Mouse (Mus musculus) left cerebral cortex, adult 2 months (tissue): ENCODE data around the gene Enah. TPM values are rescaled to one million over a fixed set of nuclear protein-coding genes. Genes with fewer than 3 reads are reported as not detected.

Experiments
- DNase-seq, 2 experiments: peaks; one replicate each; pipeline ENCODE4 v3.0.0; 2021 to 2022; ENCODE audit warnings: low spot score in 2 of 2, mixed read lengths in 1 of 2; ENCODE audit errors: extremely low spot score in 1 of 2
- H3K27ac ChIP-seq: fragments of 200-600 bp; 2 replicates; pipeline ENCODE4 v1.8.1; 2022
- H3K4me3 ChIP-seq: fragments of 200-600 bp; 2 replicates; pipeline ENCODE4 v1.8.1; 2022
- CTCF ChIP-seq: fragments of 200-600 bp; IDR thresholded peaks from 2 replicates; pipeline ENCODE4 v1.8.1; 2022; ENCODE audit warnings: antibody characterized with exemption, mild to moderate bottlenecking, moderate library complexity
- intact Hi-C: fragments of 180-260 bp; cut with DNase I; formaldehyde crosslinking; loops from one replicate; pipeline ENCODE4 v1.15.1; 2025
- long read RNA-seq, 2 experiments: library from polyadenylated mRNA; stranded (forward); transcript quantifications; one replicate each; pipeline ENCODE4 v2.0.0; 2021; ENCODE audit warnings: borderline mapping rate in 2 of 2
- total RNA-seq, 2 experiments: library from RNA; stranded (reverse); gene quantifications; 2 replicates each; pipeline ENCODE4 v1.2.3; 2021

Gene Enah
- total RNA-seq = 100 to 1,000 TPM; 161 to 168 TPM
- long read RNA-seq, experiment 1, full-length matches to known transcripts = 14 of 26 reads
- long read RNA-seq, experiment 1, partial matches to known transcripts = 1 of 26 reads
- long read RNA-seq, experiment 1, other reads (novel, unspliced or antisense) = 11 of 26 reads
- long read RNA-seq, experiment 2, full-length matches to known transcripts = 8 of 20 reads
- long read RNA-seq, experiment 2, partial matches to known transcripts = 2 of 20 reads
- long read RNA-seq, experiment 2, other reads (novel, unspliced or antisense) = 10 of 20 reads

- TF ChIP-seq CTCF = no peak
- intact Hi-C loops = loop anchor here (1.0 to 5.0 kb wide), 6 partner anchors 25 to 322 kb away; partner anchors contain the start of gene Fbxo28
- Histone ChIP-seq H3K27ac (peak within 1 kb of the TSS; percentile 88), H3K4me3 (peak within 1 kb of the TSS; percentile 82)
- DNase-seq = peak; percentile 68 to 73
These were observed at the start of gene Enah for GRCm38 (mm10) chr1:182019926-182020801. Gene Enah, minus strand, starts transcription at chr1:182019990.

- Histone ChIP-seq H3K27ac (no peak overlapping the region), H3K4me3 (no peak overlapping the region)
- DNase-seq = no peak
- TF ChIP-seq CTCF = no peak
- intact Hi-C loops = no loop called here
These were observed 48.3 kb upstream of the Enah start for GRCm38 (mm10) chr1:182068136-182068535.

- intact Hi-C loops = no loop called here
- no peak for DNase-seq
- H3K4me3 ChIP-seq = no peak overlapping the region
- no peak overlapping the region for H3K27ac ChIP-seq
- no peak for TF ChIP-seq CTCF
These were observed 47.0 kb upstream of the Enah start for GRCm38 (mm10) chr1:182066527-182067465.

GRCm38 (mm10) chr1:182063716-182064115, 43.9 kb upstream of the Enah start:
- intact Hi-C loops = no loop called here
- H3K4me3 ChIP-seq = no peak overlapping the region
- no peak overlapping the region for H3K27ac ChIP-seq
- DNase-seq = no peak
- TF ChIP-seq CTCF = no peak

GRCm38 (mm10) chr1:182062801-182063200, 43.0 kb upstream of the Enah start:
- Histone ChIP-seq H3K4me3 (no peak overlapping the region), H3K27ac (no peak overlapping the region)
- intact Hi-C loops = no loop called here
- TF ChIP-seq CTCF = no peak
- no peak for DNase-seq

GRCm38 (mm10) chr1:182061203-182061602, 41.4 kb upstream of the Enah start:
- no peak for TF ChIP-seq CTCF
- DNase-seq = no peak
- Histone ChIP-seq H3K27ac (no peak overlapping the region), H3K4me3 (no peak overlapping the region)
- intact Hi-C loops = no loop called here

- no peak for DNase-seq
- no peak overlapping the region for H3K4me3 ChIP-seq
- H3K27ac ChIP-seq = no peak overlapping the region
- no peak for TF ChIP-seq CTCF
- intact Hi-C loops = no loop called here
These were observed 40.0 kb upstream of the Enah start for GRCm38 (mm10) chr1:182059806-182060205.

GRCm38 (mm10) chr1:182057998-182058397, 38.2 kb upstream of the Enah start:
- Histone ChIP-seq H3K4me3 (no peak overlapping the region), H3K27ac (no peak overlapping the region)
- DNase-seq = no peak
- no peak for TF ChIP-seq CTCF
- intact Hi-C loops = no loop called here

- Histone ChIP-seq H3K4me3 (no peak overlapping the region), H3K27ac (no peak overlapping the region)
- no peak for DNase-seq
- intact Hi-C loops = no loop called here
- no peak for TF ChIP-seq CTCF
These were observed 35.3 kb upstream of the Enah start for GRCm38 (mm10) chr1:182055122-182055521.

- Histone ChIP-seq H3K27ac (no peak overlapping the region), H3K4me3 (no peak overlapping the region)
- intact Hi-C loops = no loop called here
- no peak for DNase-seq
- no peak for TF ChIP-seq CTCF
These were observed 34.9 kb upstream of the Enah start for GRCm38 (mm10) chr1:182054651-182055050.

GRCm38 (mm10) chr1:182052973-182053372, 33.2 kb upstream of the Enah start:
- H3K27ac ChIP-seq = no peak overlapping the region
- intact Hi-C loops = no loop called here
- no peak for TF ChIP-seq CTCF
- DNase-seq = no peak
- H3K4me3 ChIP-seq = no peak overlapping the region
